Mouse (Mus musculus): ENCODE results near the gene Slc12a8. TPM values are rescaled to one million over a fixed set of nuclear protein-coding genes. Genes with fewer than 3 reads are reported as not detected.

Gene Slc12a8
- polyA plus RNA-seq, 1 experiment: 5.9 TPM

DNA sequence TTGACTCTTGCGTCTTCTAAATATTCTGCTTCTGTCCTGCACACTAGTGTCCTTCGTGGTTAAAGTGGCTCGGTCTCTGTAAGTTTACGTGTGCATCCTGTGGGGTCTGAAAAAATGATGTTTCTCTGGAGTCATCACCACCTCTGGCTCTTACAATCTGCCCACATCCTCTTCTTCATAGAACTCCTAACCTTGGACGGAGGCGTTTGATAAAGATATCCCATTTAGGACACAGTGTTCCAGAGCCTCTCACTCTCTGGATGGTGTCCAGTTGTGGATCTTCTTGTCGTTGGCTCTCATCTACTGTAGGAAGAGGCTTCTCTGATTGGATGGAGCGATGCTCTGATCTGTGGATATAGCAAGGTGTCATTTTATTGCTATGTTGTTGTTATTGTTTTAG is 65.4 kb downstream of the Slc12a8 start:
- Histone ChIP-seq H3K27me3 (ENCODE audit: control insufficient read depth, insufficient read depth, low read length, poor library complexity, severe bottlenecking) (no peaks in the 10 kb centered on the region), H3K9me3 (replicated peaks; ENCODE audit: control insufficient read depth, insufficient read depth, low read length, poor library complexity, severe bottlenecking) (no peaks in the 10 kb centered on the region), H3K4me3 (ENCODE audit: low read depth, low read length) (no peak overlapping the region), H3K4me1 (ENCODE audit: control insufficient read depth, insufficient read depth, low read length) (peaks cover 8% of the 10 kb centered on the region), H3K9ac (ENCODE audit: low read depth, poor library complexity, severe bottlenecking) (no peak overlapping the region), H3K36me3 (ENCODE audit: control insufficient read depth, insufficient read depth, low read length, poor library complexity, severe bottlenecking) (no peaks in the 10 kb centered on the region), H3K27ac (ENCODE audit: insufficient read depth, low read length) (no peak overlapping the region)
- no peak for TF ChIP-seq EP300 (IDR thresholded peaks at IDR 0.05; ENCODE audit: insufficient read depth, low read depth, low read length)
- no peak for TF ChIP-seq POLR2A (IDR thresholded peaks at IDR 0.05; ENCODE audit: insufficient read depth, low read length)
- no peak for TF ChIP-seq CTCF (IDR thresholded peaks at IDR 0.05; ENCODE audit: low read depth, low read length)

DNA sequence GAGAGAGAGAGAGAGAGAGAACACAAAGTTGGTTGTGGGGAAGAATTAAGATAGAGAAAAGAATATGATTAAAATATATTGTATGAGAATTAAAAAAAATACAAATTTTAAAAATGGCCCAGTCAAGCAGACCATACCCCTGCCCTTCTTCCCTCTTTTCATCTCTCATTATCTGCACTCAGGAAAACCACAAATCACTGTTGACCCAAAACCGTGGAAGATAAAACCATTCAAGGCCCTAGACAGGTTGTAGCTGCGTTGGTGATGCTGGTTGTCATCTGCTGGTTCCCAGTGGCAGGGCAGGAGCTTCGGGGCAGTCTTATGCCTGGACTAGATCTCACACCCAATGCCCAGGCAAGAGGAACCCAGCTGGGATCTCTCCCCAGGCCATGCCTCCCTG is 66.2 kb downstream of the Slc12a8 start:
- H3K36me3 ChIP-seq (ENCODE audit: control insufficient read depth, insufficient read depth, low read length, poor library complexity, severe bottlenecking): no peaks in the 10 kb centered on the region
- H3K4me3 ChIP-seq (ENCODE audit: low read depth, low read length): peak overlapping the region; percentile 39; the same call in 1 of the 2 replicates
- H3K9ac ChIP-seq (ENCODE audit: low read depth, poor library complexity, severe bottlenecking): no peak overlapping the region
- H3K27me3 ChIP-seq (ENCODE audit: control insufficient read depth, insufficient read depth, low read length, poor library complexity, severe bottlenecking): no peaks in the 10 kb centered on the region
- H3K9me3 ChIP-seq (replicated peaks; ENCODE audit: control insufficient read depth, insufficient read depth, low read length, poor library complexity, severe bottlenecking): no peaks in the 10 kb centered on the region
- H3K4me1 ChIP-seq (ENCODE audit: control insufficient read depth, insufficient read depth, low read length): peaks cover 8% of the 10 kb centered on the region
- no peak for TF ChIP-seq CTCF (IDR thresholded peaks at IDR 0.05; ENCODE audit: low read depth, low read length)
- H3K27ac ChIP-seq (ENCODE audit: insufficient read depth, low read length): no peak overlapping the region

DNA sequence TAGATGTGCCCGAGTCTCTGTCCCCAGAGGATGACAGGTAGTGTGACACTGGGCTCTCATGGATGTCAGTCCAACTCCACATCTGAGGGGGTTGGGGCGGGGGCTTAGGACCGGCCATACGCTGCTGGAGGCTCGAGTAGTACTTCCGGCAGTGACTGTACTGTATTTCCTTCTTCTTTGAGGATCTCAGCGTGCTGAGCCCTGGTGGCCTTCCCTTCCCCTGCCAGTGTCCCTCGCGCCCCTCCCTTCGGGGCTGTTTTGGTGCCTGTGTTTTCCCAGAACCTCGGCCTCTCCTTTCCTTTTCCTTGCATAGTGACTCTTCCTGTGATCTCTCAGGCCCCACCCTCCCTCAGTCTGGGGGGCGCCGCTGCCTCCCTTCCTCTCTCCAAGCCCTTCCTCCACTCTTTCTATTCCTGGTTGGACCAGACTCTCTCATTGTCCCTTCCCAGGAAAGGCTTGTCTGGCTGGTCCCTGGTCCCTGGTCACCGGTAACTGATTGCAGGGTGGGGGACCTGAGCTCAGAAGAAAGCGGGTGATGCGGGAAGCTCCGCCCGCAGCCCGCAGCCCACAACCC is 66.8 kb downstream of the Slc12a8 start:
- H3K4me3 ChIP-seq (ENCODE audit: low read depth, low read length): peak overlapping the region; percentile 39
- peaks cover 8% of the 10 kb centered on the region for H3K4me1 ChIP-seq (ENCODE audit: control insufficient read depth, insufficient read depth, low read length)
- 0 out of 2 replicates have a peak, but pooled peaks have one; percentile 43 for TF ChIP-seq EP300 (IDR thresholded peaks at IDR 0.05; ENCODE audit: insufficient read depth, low read depth, low read length)
- no peak for TF ChIP-seq POLR2A (IDR thresholded peaks at IDR 0.05; ENCODE audit: insufficient read depth, low read length)
- H3K36me3 ChIP-seq (ENCODE audit: control insufficient read depth, insufficient read depth, low read length, poor library complexity, severe bottlenecking): no peaks in the 10 kb centered on the region
- H3K9me3 ChIP-seq (replicated peaks; ENCODE audit: control insufficient read depth, insufficient read depth, low read length, poor library complexity, severe bottlenecking): no peaks in the 10 kb centered on the region
- peak overlapping the region; percentile 19 for H3K27ac ChIP-seq (ENCODE audit: insufficient read depth, low read length)
- H3K9ac ChIP-seq (ENCODE audit: low read depth, poor library complexity, severe bottlenecking): peak overlapping the region; percentile 32
- no peaks in the 10 kb centered on the region for H3K27me3 ChIP-seq (ENCODE audit: control insufficient read depth, insufficient read depth, low read length, poor library complexity, severe bottlenecking)

DNA sequence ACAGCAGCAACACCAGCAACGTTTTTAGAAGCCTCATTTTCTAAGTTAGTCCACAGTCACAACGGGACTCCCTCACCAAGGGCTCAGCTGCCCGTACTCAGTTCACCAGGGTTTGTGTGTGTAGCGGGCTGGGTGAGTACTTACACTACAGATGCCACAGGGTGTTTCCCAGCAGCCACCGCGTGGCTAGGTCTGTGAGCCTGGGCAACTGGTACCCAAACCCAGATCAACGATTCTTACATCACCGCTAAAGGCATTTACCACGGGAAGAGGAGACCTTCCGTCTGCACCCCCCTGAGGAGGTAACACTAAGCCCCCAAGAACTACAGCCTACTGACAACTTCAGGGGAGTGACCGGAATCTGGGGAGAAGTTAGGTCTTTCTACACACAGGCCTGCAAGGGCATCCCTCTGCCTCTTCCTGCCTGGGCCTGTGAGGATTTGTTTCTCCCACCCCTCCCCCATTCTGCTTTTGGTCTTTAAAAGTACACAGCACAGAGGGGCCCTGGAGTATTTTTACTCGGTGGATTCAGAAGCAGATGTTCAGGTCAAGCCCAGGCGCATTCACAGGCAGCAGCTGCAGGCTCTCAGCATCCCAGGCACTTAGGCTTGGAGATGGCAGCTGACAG is 67.4 kb downstream of the Slc12a8 start:
- H3K9me3 ChIP-seq (replicated peaks; ENCODE audit: control insufficient read depth, insufficient read depth, low read length, poor library complexity, severe bottlenecking): no peaks in the 10 kb centered on the region
- peaks cover 8% of the 10 kb centered on the region for H3K4me1 ChIP-seq (ENCODE audit: control insufficient read depth, insufficient read depth, low read length)
- H3K4me3 ChIP-seq (ENCODE audit: low read depth, low read length): peak overlapping the region; percentile 39
- TF ChIP-seq CTCF (IDR thresholded peaks at IDR 0.05; ENCODE audit: low read depth, low read length) (no peak), POLR2A (IDR thresholded peaks at IDR 0.05; ENCODE audit: insufficient read depth, low read length) (no peak), EP300 (IDR thresholded peaks at IDR 0.05; ENCODE audit: insufficient read depth, low read depth, low read length) (no peak)
- H3K27ac ChIP-seq (ENCODE audit: insufficient read depth, low read length): peak overlapping the region; percentile 19
- H3K36me3 ChIP-seq (ENCODE audit: control insufficient read depth, insufficient read depth, low read length, poor library complexity, severe bottlenecking): no peaks in the 10 kb centered on the region
- no peaks in the 10 kb centered on the region for H3K27me3 ChIP-seq (ENCODE audit: control insufficient read depth, insufficient read depth, low read length, poor library complexity, severe bottlenecking)
- H3K9ac ChIP-seq (ENCODE audit: low read depth, poor library complexity, severe bottlenecking): peak overlapping the region; percentile 32

DNA sequence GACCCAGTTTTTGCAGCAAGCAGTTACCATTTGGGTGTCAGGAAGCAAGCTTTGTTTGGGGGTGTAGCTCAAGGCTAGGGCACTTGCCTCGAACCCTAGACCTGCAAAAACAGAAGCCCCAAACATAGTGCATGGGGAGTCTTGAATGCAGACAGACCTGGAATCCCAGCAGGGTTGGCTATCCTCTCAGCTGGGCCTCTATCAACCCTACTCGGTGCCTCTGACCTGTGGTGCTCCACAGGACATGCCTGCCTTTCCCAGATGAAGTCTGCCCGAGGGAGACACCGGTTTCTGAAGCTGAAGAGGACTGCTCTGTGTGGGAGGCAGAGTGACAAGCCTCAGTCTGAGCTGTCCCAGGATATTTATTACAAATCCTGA is 67.9 kb downstream of the Slc12a8 start:
- no peak for TF ChIP-seq POLR2A (IDR thresholded peaks at IDR 0.05; ENCODE audit: insufficient read depth, low read length)
- no peak for TF ChIP-seq EP300 (IDR thresholded peaks at IDR 0.05; ENCODE audit: insufficient read depth, low read depth, low read length)
- TF ChIP-seq CTCF (IDR thresholded peaks at IDR 0.05; ENCODE audit: low read depth, low read length): no peak
- peaks cover 8% of the 10 kb centered on the region for H3K4me1 ChIP-seq (ENCODE audit: control insufficient read depth, insufficient read depth, low read length)

DNA sequence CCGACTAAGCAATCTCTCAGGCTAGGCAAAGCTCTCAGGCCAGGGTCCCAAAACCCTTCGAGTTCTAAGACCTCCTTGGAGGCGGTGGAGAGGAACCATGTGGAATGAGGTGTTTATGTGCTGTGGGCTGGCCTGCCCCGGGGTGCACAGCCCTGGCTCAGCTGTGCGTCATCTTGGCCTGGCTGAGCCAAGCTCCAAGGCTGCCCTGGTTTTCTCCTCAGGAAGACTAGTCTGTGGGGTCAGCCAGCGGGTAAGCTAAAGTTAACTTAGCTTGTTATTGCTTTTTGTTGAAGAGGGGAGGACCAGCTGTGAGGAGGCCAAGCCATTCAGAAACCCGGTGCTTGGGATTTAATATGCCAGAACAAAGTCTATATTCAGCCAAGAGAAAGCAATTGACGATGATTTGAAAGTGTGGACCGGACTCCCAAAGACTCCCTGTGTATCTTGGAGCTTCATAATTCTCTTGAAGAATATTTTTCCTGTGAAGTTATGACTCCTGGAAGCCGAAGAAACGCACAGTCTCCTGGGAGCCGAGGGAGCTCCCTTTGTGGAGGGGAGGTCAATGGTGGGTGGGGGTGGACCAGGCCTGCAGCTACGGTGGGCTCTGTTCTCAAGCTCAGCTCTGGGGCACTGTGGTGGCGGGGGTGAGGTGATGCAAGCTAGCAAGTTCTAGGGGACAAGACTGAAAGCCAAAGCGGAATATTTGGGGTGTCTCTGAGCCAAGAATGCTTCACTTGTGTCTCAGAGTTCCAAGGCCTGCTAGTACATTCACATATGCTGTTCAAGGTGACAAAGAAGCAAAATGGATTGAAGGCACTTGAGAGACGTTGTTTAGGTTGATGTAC is 70.4 kb downstream of the Slc12a8 start:
- Histone ChIP-seq H3K9ac (ENCODE audit: low read depth, poor library complexity, severe bottlenecking) (no peak overlapping the region), H3K4me3 (ENCODE audit: low read depth, low read length) (no peak overlapping the region), H3K27me3 (ENCODE audit: control insufficient read depth, insufficient read depth, low read length, poor library complexity, severe bottlenecking) (no peaks in the 10 kb centered on the region), H3K27ac (ENCODE audit: insufficient read depth, low read length) (no peak overlapping the region), H3K4me1 (ENCODE audit: control insufficient read depth, insufficient read depth, low read length) (peaks cover 6% of the 10 kb centered on the region), H3K9me3 (replicated peaks; ENCODE audit: control insufficient read depth, insufficient read depth, low read length, poor library complexity, severe bottlenecking) (no peaks in the 10 kb centered on the region), H3K36me3 (ENCODE audit: control insufficient read depth, insufficient read depth, low read length, poor library complexity, severe bottlenecking) (no peaks in the 10 kb centered on the region)
- no peak for TF ChIP-seq CTCF (IDR thresholded peaks at IDR 0.05; ENCODE audit: low read depth, low read length)
- TF ChIP-seq EP300 (IDR thresholded peaks at IDR 0.05; ENCODE audit: insufficient read depth, low read depth, low read length): no peak
- no peak for TF ChIP-seq POLR2A (IDR thresholded peaks at IDR 0.05; ENCODE audit: insufficient read depth, low read length)

More for the DNA sequence above, 67.9 kb downstream of the Slc12a8 start:
- no peaks in the 10 kb centered on the region for H3K27me3 ChIP-seq (ENCODE audit: control insufficient read depth, insufficient read depth, low read length, poor library complexity, severe bottlenecking)
- H3K36me3 ChIP-seq (ENCODE audit: control insufficient read depth, insufficient read depth, low read length, poor library complexity, severe bottlenecking): no peaks in the 10 kb centered on the region
- H3K9ac ChIP-seq (ENCODE audit: low read depth, poor library complexity, severe bottlenecking): peak overlapping the region; percentile 32
- H3K27ac ChIP-seq (ENCODE audit: insufficient read depth, low read length): peak overlapping the region; percentile 19
- no peak overlapping the region for H3K4me3 ChIP-seq (ENCODE audit: low read depth, low read length)
- H3K9me3 ChIP-seq (replicated peaks; ENCODE audit: control insufficient read depth, insufficient read depth, low read length, poor library complexity, severe bottlenecking): no peaks in the 10 kb centered on the region

Data from ES-Bruce4 (cell line).